Mouse (Mus musculus) neutrophil, adult 5-6 weeks (primary cell): ENCODE measurements around the gene Traf3. TPM values are rescaled to one million over a fixed set of nuclear protein-coding genes. Genes with fewer than 3 reads are reported as not detected.

Source experiments
- ATAC-seq: fragments of 151-379, 151-347 bp; 2 replicates; pipeline ENCODE4 v1.8.0; 2017; ENCODE audit warnings: mild to moderate bottlenecking, moderate TSS enrichment; ENCODE audit not compliant: insufficient number of reproducible peaks, poor library complexity, low FRiP score, severe bottlenecking; ENCODE audit errors: extremely low read depth
- total RNA-seq: library from RNA; stranded (forward); fragments of 200-1000 nt; gene quantifications from 2 replicates; pipeline ENCODE4 v1.2.3, GENCODE M21; 2017

Traf3 gene
- total RNA-seq, 1 experiment from 2014 or later = 58.0 TPM

DNA sequence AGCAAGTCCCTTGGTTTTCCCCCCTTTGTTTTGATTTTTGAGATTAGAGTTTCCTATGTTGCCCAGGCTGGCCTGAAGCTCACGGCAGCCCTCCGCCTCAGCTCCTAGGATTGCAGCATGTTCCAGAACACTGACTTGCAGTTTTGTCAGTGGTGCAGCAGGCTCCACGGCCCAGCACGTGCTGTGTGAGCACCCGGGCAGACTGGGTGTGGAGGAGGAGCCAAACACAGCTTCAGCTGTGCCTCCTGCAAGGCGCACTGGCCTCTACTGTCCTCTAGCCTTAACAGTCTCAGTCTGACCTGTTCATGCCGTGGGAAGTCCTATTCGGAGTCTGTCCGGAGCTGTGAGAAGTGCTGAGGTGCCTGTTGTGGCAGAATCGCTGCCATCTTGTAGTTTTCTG, 73.8 kb downstream of the Traf3 start:
- ATAC-seq = no peak

- ATAC-seq = no peak
Observed at GRCm38 (mm10) chr12:111241916-111242315, 75.7 kb downstream of the Traf3 start.

DNA sequence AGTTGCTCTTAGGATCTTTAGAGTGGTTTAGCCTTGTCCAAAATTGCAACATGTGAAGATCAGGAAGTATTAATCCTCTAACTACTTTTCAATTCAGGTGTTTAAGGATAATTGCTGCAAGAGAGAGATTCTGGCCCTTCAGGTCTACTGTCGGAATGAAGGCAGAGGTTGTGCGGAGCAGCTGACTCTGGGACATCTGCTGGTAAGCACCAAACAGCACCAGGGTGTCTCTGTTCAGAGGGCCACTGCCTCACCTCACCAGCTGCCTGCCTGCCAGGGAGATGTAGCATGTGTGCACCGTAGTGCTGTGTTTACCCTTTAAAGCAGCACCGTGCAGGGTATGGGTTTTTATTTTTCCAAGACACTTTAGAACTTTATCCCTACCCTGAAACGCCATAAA, 76.2 kb downstream of the Traf3 start:
- ATAC-seq = no peak

- no peak for ATAC-seq
Observed at GRCm38 (mm10) chr12:111243733-111244132, 77.6 kb downstream of the Traf3 start.

- no peak for ATAC-seq
Observed at GRCm38 (mm10) chr12:111245070-111245469, 78.9 kb downstream of the Traf3 start.

GRCm38 (mm10) chr12:111246808-111247464, 80.8 kb downstream of the Traf3 start:
- no peak for ATAC-seq

- ATAC-seq = no peak
Observed at GRCm38 (mm10) chr12:111249095-111249494, 82.9 kb downstream of the Traf3 start.

DNA sequence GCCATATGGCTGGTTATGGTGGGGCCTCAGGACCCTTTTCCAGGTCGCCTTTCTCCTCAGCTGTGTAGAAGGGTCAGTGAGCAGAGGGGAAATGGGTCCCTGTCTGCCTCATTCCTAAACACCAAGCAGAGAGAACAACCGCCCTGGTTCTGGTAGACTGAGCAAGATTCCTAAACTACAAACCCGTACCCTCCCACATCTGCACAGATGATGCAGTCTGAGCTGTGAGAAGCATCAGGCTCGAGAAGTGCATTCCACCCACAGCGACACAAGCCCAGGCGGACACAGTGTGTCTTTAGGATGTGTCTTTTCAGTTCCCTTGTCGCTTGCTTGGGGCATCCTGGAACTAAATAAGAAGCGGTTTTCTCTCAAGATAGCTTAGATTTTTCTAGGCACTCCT, 83.9 kb downstream of the Traf3 start:
- ATAC-seq = no peak

GRCm38 (mm10) chr12:111251227-111251626, 85.1 kb downstream of the Traf3 start:
- ATAC-seq = no peak

GRCm38 (mm10) chr12:111263650-111264049, 97.5 kb downstream of the Traf3 start:
- no peak for ATAC-seq

DNA sequence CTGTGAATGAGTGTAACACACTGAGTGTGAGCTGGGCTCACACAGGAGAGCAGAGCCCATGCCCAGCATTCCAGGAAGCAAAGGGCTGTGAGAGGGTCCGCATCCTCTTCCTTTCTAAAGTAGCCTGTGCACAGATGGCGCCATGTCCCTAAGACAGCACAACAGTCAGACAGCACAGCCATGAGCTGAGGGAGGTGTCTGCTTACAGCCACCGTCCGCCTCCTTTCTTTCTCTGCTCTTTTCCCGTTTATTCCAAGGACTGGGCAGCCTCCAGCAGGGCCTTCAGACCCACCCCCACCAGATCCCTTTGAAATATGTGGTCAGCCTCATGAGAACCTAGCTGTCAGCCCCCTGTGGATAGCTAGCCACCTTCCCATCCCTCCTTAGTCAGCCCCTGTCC, 99.0 kb downstream of the Traf3 start:
- ATAC-seq = no peak

- ATAC-seq = no peak
Observed at GRCm38 (mm10) chr12:111266592-111266991, 100.4 kb downstream of the Traf3 start.

- ATAC-seq = no peak
Observed at GRCm38 (mm10) chr12:111267673-111268325, 101.6 kb downstream of the Traf3 start.

GRCm38 (mm10) chr12:111270629-111271277, 104.6 kb downstream of the Traf3 start, which contains the start of gene Amn:
Gene Amn, plus strand, starts transcription at chr12:111271095.
- no peak for ATAC-seq

DNA sequence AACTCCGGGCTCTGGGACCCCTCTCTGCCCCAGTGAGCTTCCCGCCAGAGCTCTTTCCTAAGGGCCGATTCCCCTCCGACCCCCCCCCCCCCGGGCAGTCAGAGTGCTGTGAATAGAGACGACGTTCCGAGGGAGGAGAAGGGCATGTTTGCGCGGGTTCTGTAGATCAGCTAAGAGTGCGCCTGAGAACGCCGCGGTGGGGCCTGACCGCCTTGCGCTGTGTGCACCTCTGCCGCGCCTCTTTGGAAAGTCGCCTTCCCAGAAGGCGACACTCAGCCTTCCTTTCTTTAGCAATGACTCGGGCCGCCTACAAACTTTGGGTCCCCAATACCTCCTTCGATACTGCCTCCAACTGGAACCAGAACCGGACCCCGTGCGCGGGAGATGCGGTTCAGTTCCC, 105.2 kb downstream of the Traf3 start:
- ATAC-seq = no peak

GRCm38 (mm10) chr12:111271966-111272365, 105.8 kb downstream of the Traf3 start:
- no peak for ATAC-seq

DNA sequence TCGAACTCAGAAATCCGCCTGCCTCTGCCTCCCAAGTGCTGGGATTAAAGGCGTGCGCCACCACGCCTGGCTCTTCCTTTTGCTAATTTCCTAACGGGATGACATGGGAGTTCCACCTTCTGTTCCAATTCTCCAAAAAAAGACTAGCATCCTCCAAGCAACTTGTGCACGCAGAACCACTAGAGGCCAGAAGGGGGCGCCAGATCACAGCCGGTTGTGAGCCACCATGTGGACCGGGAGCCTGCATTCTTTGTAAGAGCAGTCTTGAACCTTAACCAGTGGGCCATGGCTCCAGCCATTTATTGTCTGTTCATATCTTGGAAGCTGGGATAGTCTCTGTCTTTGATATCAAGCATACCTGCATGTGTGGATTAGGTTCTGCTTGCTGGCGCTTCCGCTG, 106.2 kb downstream of the Traf3 start:
- no peak for ATAC-seq

DNA sequence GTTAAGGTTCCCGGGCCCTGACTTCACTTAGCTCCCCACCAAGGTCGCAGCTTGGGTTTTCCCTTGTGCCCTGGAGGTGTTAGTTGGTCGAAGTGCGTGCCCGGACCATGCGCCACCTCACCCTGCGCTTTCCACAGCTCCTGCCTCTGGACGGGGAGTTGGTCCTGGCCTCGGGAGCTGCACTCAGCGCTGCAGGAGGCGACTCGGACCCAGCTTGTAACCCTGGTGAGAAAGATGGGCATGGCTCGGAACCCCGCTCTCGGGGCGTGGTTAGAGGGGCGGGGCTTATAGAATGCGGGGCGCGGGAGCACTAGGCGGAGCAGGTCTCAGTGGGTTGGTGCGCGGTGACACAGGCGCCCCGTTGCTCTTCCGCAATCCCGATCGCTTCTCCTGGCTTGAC, 107.8 kb downstream of the Traf3 start:
- ATAC-seq = no peak

DNA sequence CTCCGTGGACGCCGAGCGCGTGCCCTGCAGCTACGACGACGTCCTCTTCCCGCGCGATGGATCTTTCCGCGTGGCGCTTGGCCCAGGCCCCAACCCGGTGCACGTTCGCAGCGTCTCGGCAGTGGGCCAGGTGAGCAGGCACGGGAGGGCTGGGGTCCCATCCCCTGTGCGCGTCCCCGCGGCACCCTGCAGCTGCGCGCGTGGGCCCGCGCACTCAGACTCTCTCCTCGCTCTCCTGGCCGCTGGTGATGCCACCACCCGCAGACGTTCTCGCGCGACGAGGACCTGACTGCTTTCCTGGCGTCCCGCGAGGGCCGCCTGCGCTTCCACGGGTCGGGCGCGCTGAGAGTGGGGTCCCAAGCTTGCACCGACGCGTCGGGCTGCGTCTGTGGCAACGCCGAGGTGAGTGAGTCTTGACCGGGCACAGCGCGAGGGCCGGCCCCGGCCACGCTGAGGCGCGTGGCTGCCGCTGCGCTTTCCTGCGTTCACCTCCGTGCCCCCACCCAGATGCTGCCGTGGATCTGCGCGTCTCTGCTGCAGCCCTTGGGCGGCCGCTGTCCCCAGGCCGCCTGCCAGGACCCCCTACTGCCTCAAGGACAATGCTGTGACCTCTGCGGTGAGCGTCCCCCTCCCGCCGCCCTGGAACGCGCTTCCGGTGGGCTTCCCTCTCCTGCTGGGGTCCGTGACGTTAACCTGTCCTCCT, 108.4 kb downstream of the Traf3 start:
- no peak for ATAC-seq
